Mouse (Mus musculus) MN1 (cell line): ENCODE measurements at regions not wholly inside any gene's neighbourhood (a gene's known extent, or its start where the extent isn't known, plus 50 kb on each side); places are given as distances from the start of the nearest gene placed in this dataset.

Experiments used
- DNase-seq: peaks from one replicate; pipeline ENCODE4 v3.0.0-alpha.2; 2016; ENCODE audit warnings: low spot score

DNA sequence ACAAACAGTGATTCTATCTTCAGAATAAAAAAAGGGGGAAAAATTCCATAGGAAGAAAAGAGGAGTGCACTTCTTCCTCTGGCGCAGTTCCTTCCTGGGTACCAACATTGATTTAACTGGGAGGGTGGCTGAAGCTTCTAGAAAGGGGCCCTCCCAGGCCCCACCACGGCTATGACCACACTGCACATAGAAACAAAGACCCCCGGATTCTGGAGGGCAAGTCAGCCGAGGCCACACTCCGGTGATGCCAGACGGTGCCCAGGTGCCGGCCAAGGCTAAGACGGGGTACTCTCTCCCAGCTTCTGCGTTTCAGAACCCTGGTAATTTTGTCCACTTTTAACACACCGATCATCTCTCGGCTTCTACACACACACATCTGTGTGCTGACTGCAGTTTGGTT lies 435.8 kb downstream of the Zfp536 start:
- DNase-seq = no peak

DNA sequence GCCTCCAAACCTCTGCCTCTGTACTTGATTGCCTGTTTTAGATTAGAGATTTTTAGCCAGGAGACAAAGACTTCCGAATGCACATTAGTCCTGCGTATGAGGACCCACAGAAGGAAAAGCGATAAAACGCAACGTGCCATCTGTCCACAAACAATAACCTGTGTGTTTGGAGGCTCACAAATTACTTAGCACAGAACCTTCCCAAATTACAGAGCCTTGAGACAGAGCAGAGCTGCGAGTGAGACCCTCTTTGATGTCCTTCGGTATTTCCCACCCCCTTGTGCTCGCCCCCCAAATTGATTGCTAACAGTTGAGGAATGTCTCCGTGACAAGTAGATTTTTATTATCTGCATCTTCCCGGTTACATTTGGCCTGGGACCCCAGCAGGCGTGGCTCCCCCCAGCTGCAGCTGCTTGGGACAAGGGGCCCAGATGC lies 435.4 kb downstream of the Zfp536 start:
- DNase-seq = no peak

- DNase-seq = no peak
Measured at GRCm38 (mm10) chr7:37342613-37343012, 430.8 kb downstream of the Zfp536 start.

DNA sequence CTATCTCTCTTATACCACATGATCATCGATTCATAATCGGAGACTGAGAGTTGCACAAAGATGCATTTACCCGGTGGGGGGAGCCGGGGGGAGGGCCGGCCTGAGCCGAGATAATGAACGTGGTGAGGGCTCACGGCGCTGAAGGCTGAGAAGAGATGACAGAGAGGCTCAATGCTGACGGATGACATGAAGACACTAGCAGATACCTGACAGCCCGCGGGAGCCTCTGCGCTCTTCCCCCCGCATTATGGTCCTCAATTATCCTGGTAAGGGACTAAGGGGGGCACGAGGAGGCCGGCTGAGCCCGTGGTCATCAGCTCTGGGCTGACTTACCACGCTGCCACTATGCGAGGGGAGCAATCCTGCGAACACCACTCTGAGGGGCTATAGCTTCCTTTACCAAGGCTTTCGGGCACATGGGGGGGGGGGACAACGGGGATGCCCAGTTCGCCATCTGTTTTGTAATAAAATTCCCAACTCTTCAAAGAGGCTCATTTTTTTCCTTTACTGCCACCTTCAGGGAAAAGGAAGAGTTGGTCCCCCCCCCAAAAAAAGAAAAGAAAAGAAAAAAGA lies 430.3 kb downstream of the Zfp536 start:
- no peak for DNase-seq

DNA sequence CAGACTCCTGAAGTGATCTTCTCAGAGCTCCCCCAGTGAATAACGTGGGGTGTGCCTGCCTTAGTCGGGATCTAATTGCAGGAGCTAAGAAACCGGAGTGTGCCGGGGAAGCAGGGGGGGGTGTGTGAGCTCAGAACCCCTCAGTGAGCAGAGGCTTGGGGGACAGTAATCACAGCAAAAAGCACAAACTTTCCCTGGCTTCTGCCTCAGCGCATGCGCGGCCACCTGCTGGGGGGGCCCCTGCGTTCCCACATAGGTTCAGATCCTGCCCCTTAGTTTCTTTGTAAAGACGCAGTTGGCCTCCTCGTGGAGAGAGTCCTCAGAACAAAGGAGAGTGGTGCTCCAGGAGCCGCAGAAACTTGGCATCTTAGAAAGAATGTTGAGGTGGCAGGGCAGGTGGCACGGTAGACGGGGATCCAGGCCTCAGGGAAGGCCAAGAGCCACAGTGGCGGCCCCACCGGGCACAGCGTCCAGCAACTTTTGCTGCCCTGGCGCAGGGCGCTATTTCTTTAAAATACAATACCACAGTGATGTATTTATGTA lies 429.7 kb downstream of the Zfp536 start:
- DNase-seq = no peak

- peak; percentile 34 for DNase-seq
Measured at GRCm38 (mm10) chr7:37346041-37346440, 427.4 kb downstream of the Zfp536 start.

GRCm38 (mm10) chr7:37357647-37358395 lies 415.6 kb downstream of the Zfp536 start:
- DNase-seq = peak; percentile 58

DNA sequence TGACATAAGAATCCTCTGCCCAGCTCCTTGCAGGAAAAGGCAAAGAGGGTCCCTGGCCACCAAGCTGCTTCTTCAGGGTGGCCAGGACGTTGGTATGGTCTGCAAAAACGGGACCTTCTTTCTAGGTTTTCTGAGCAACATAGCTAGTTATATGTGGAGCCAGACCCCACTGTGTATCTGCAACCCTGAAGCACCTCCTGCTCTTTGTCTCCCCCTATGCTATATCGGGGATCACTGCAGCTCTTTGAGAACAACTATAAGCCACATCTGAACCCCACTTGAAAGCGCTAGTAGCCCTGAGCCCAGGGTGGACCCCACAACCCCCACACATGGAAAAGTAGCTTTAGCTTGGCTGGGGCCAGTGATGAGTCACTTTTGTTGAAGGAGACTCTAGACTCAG lies 414.9 kb downstream of the Zfp536 start:
- no peak for DNase-seq

DNA sequence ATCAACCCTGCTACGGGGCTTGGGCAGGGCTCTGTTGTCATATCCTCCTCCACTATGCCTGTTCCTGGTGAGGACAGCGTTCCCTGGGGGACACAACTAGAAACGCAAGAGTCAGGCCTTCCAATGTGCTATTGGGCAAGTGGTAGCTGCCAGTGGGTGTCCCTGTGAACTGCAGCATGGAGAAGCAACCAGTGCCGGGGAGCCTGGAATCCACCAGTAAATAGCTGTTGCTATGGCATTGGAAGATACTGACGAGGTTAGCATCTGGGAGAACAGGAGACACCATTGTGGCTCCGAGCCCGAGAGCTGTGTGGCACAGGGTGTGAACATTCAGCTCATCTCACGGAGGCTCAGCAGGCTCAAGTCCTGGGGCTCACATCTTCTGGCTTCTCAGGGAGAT lies 414.0 kb downstream of the Zfp536 start:
- DNase-seq = no peak

- DNase-seq = peak; percentile 11
Measured at GRCm38 (mm10) chr7:37360171-37360570, 413.3 kb downstream of the Zfp536 start.

GRCm38 (mm10) chr7:37361802-37362441 lies 411.5 kb downstream of the Zfp536 start:
- no peak for DNase-seq

DNA sequence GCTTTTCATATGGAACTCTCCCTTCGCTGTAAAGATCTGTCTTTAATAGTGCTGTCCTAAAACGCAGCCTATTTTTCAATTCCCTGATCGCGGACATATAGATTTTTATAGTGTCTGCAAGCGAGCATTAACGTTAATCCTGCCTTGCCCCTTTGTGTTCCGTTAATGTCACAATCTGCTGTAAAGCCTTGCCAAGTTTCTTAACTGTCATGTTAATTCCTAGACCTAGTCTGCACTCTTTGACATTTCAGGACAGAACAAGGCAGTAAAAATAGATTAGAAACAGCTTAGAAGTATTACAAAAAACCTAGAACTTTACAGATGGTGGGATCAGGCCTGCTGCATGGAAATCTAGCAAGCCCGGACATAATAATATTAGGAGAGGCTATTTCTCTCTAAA lies 410.6 kb downstream of the Zfp536 start:
- no peak for DNase-seq

- DNase-seq = no peak
Measured at GRCm38 (mm10) chr7:37363629-37364175, 409.7 kb downstream of the Zfp536 start.

DNA sequence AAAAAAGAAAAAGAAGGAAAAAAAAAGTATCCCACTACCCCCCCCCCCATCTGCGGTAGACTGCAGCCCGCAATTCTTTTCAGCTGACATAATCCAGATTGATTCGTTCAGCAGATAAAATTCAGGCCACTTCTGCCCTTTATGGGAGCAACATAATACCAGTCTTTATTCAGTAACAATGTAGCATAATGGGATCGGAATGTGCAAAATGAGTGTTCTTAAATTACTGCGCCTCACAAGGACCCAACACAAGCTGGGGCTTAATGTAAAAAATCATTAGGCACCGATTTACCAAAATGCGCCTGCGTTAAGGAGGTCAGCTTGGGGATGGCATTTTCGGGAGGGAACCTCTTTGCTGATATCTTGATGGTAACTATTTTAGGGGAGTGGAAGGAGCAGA lies 409.2 kb downstream of the Zfp536 start:
- no peak for DNase-seq

GRCm38 (mm10) chr7:37366006-37366405 lies 407.4 kb downstream of the Zfp536 start:
- no peak for DNase-seq

DNA sequence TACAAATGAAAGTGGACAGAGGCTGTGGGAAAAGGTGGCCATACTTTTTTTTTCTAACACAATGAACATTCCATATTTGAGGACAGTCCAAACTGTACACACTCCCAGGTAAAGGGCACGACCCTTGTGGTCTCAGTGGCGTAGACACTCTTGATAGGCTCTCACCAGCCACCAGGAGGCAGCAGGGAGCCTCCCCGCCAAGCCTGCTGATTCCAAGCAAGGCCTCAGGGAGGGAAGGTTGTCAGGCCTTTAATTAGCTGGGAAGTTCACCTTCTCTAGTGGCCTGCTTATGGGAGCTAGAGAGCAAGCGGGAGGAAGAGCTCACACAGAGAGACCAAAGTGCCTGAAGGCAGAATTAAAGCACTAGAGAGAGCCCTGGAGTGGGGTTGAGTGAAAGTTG lies 403.7 kb downstream of the Zfp536 start:
- DNase-seq = no peak

DNA sequence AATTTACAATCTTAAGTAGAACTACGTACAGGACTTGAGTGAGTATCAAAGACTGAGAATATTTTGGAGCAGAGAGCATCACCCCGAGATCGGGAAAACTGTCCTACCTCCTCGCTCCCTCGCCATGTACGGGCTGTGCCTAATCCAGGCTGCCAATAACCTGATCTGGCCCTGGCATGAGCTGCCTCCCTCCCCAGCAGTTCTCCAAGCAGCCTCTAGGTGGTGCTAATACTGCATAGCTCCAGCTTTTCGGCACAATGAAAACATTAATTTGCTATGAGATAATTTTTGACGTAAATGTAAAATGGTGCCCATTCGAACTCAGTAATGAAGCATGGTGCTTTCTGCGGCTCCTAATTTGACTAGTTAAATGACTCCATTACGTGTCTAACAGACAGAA lies 399.6 kb downstream of the Zfp536 start:
- DNase-seq = peak; percentile 19

GRCm38 (mm10) chr7:37375044-37375443 lies 398.4 kb downstream of the Zfp536 start:
- DNase-seq = no peak

DNA sequence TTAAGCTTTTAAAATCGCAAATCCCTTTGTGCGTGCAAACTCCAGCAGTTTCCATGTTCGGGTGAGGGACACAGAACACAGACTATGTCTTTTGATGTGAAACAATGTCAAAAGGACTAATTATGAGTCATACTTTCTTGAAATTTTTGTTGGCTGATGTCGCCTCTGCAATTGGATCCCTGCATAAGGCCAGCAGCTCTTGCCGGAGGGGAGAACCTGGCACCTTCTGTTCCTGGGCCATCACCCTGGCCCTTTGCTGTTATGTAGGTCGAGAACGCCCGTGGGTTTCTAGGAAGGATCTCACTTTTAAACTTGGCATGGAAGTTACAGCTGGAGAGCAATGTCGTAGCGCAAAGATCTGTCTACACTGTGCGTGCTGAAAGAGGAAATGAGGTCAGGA lies 397.9 kb downstream of the Zfp536 start:
- no peak for DNase-seq

GRCm38 (mm10) chr7:37376207-37376606 lies 397.2 kb downstream of the Zfp536 start:
- DNase-seq = no peak

DNA sequence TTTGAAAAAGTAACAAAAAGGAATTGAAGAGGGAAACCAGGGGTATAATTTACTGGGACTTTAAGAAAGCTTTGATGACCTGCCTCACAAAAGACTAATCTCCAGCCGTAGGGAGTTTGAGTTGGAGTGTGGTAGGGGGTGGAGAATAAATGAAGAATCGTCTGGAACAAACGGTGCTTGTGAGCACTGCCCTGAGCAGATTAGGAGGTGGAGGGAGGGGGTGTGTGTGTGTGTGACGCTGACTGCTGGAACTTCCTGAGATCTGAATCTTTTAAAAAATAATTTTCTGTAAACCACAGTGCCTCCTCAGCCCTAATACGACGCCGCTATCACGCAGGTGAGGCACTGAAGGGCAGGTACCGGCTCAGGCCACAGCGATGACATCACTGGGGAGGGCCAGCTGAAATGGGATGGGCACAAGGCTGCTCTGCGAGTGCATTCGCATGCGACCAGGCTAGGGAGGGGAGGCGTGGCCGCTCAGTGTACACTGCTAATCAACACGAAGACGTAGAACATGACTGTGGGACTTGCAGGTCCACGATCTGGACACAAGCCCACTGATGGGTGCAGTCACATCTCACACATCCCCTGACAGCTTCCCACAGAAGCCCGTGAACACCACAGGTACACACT lies 395.4 kb downstream of the Zfp536 start:
- DNase-seq = no peak

- DNase-seq = no peak
Measured at GRCm38 (mm10) chr7:37387871-37388270, 385.6 kb downstream of the Zfp536 start.
